Mouse (Mus musculus): ENCODE measurements at regions not wholly inside any gene's neighbourhood (a gene's known extent, or its start where the extent isn't known, plus 50 kb on each side); places are given as distances from the start of the nearest gene placed in this dataset.

DNA sequence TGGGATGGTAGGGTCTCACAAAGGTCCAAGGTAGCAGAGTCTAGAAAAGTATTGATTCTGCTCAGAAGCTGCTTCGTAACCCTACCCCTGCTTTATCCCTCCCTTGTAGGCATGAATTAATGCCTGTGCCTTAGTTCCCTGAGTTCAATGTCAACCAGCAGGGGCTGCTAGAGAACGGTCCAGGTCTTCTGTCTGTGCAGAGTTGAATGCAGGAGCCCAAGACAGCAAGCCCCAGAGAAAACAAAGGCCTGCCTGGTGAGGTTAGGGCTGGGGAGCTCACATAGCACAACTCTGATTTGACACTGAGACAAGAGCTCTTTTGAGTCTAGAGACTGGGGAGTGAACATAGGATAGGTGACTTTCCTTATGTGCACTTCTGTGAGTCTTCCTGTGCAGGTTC is 56.6 kb downstream of the Olig3 start:
- DNase-seq (ENCODE audit: low read depth, low spot score): peak; percentile 35

DNA sequence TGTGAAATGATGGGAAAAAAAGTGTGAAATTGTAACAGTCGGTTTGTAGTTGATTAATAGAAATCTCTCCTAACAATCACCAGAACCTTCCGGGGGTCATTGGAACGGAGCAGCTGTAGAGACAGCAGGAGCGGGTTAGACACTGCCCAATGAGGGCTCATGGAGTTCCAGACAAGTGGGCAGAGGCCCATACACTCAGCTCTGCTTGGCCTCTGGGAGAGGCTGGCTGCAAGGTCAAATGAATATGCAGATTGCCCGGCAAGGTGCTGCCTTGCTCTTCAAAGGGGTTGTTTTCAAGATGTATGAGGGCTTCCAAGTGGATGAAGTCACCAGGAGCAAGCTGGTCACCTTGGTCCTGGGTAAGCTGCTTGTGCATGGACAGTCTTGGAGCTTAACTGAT is 57.6 kb downstream of the Olig3 start:
- DNase-seq (ENCODE audit: low read depth, low spot score): peak; percentile 39

GRCm38 (mm10) chr10:19414834-19415233 is 58.5 kb downstream of the Olig3 start:
- DNase-seq (ENCODE audit: low read depth, low spot score): no peak

DNA sequence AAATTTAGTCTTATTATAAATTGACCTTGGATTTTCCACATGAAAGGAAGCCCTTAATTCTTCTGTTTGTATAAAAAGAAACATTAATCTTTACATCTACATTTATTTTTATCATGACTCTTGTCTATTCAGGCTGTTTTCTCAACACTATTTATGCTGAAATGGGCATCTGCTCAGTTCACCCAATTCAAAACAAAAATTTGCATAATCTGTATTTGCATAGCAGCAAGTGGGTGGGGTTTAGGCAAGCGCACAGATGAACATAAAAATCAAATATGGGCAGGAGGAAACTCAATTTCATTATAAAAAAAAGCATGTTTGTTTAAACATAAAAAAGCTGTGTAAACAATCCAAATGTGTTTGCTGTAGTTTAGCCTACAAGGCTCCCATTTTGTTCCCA is 67.7 kb downstream of the Olig3 start:
- no peak for DNase-seq (ENCODE audit: low read depth, low spot score)

DNA sequence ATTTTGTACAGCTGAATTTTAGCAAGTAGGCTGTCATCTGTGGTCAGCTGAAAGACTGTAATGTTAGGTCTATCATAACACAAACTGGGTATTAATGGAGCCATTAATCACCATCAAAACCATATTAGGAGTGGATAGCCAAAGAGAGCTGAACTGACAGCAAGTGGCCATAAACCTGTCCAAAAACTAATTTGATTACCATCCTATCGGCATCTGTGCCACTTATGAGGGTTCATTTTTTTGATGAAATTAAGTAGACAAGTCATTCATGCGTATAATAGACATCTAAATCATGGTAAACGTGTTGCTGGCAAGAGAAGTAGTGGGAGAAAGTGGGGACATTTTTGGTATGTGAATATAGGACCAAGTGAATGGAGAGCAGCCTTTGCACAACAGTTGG is 68.6 kb downstream of the Olig3 start:
- no peak for DNase-seq (ENCODE audit: low read depth, low spot score)

DNA sequence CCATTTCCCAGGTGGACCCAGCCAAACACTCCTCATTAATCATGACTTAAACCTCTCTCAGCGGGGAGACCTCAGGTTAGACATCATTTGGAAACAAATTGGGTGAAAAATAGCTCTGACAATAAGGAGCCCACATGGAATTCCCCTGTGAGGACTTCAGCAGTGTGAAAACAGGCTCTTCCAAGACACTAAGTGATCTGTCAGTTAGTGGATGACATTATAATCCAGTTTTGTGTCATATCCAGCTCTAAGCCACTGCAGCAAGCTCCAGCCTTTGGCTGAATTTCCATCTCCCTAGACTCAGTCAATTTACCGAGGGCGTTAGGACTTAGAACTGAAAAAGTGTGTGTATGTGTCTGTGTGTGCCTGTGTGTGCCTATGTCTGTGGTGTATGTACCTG is 70.5 kb downstream of the Olig3 start:
- no peak for DNase-seq (ENCODE audit: low read depth, low spot score)

DNA sequence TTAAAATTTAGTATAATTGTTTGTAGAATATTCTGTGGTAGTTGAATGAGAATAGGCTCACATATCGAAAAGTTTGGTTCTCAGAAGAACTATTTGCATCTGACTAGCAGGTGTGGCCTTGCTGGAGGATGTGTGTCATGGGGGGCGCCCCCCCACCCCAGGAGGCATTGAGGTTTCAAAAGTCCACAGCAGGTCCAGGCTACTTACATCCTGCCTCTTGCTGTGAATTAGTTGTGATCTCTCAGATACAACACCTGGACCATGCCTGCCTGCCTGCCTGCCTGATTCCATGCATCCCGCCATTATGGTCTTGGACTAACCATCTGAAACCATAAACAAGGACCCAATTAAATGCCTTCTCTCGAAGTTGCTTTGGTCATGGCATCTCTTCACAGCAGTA is 76.2 kb downstream of the Olig3 start:
- DNase-seq (ENCODE audit: low read depth, low spot score): no peak

DNA sequence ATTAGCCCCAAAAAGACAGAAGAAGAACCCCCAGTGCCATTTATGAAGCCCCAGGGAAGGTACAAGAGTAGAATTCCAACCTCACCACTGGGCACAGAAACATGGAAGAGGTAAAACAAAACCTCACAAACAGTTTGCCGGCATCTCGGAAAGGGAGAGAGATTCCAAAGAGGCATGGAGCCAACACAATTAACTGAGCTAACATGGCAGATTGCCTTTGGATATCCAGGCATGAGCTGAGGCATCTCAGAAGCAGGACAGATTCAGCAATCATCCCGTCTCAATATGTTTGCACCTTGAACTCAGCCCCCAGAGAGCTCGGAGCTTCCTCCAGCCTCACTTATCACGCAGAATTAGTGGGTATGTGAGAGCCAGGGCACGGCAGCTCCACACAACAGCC is 78.3 kb downstream of the Olig3 start:
- no peak for DNase-seq (ENCODE audit: low read depth, low spot score)

- peak; percentile 58 for DNase-seq (ENCODE audit: low read depth, low spot score)
Measured at GRCm38 (mm10) chr10:19441807-19442206, 85.5 kb downstream of the Olig3 start.

DNA sequence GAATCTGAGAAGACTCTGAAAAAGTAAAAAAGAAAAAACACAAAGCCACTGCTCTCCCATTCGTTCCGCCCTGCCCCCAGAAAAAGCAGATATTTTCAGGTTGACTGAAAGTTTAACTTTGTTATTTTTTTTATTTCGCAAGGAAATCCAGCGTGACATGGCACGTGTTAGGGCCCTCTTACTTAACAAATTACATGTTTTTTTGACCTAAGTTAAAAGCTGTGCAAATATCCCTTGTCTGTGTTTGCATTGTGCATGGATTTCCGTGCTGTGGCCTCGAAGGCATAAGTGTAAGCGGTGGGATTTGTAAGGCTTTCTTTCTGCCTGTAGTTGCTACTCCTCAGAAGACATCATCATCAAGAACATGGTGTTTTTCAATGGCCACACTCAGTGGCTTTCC is 87.2 kb downstream of the Olig3 start:
- no peak for DNase-seq (ENCODE audit: low read depth, low spot score)

DNA sequence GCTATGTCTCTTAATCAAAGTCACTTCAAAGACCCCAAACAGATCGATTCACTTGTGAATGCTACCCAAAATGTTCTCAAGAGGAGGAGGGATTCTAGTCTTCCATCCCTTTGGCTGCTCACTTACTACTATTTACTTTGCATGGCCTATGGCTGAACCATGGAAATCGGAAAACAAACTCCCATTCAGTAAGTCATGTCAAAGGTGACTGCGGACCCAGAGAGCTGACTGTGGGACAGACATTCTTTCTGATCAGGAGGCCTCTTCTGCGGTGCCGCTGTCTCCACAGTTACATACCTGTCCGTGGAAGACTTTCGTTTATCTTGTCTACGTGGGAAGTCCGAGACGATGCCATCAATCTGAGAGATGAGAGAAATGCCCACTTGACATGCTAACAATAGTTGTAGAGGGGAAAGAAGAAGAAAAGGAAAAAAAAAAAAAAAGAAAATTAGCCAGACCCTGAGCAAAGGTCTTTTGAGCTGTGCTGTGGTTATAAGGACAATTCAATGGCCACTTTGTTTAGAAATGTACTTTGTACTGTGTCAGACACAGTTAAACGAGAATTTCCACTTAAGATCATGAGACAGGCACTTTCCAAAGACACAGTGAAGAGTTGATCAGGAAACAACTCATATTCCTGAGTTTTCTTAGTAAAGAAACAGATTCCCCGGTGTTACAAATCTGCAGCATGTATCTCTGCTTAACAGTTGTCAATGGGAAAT is 92.7 kb downstream of the Olig3 start:
- DNase-seq (ENCODE audit: low read depth, low spot score): no peak

- DNase-seq (ENCODE audit: low read depth, low spot score): no peak
Measured at GRCm38 (mm10) chr10:19459053-19459452, 102.7 kb downstream of the Olig3 start.

DNA sequence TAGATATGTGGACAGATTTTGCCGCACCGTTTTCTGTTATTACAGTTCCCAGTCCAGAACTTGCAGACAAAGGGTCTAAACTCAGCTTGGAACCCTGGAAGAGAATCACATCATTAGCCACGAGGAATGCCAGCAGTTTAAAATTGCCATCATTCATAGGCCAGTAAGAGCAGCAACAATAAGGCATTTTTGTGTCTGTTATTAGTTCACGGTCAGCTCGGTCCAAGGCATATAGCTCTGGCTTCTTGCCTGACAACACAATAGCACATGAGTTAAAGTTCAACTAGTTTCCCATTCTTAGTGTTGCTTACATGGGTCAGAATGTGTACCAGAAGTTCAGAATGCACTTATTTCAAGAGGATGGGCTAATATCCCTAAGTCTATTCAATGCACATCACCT is 103.4 kb downstream of the Olig3 start:
- no peak for DNase-seq (ENCODE audit: low read depth, low spot score)

DNA sequence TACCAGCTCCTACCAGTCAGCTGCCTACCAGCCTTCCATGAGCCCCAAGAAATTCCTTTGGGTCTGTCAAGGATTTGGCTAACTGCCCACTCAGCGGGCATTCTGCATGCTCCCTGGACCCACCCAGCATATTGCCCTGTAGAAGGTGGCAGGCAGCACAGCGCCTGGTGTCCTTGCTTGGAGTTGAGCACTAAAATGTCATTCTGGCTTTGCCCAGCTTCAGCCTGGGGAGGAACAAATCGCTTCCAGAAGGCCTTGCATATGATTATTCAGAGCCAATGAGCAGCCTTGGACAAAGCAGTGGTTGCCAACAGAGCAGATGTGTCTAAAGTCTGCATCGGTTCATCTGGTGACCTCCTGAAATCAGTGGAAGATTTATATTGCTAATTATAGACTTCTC is 103.8 kb downstream of the Olig3 start:
- no peak for DNase-seq (ENCODE audit: low read depth, low spot score)

DNA sequence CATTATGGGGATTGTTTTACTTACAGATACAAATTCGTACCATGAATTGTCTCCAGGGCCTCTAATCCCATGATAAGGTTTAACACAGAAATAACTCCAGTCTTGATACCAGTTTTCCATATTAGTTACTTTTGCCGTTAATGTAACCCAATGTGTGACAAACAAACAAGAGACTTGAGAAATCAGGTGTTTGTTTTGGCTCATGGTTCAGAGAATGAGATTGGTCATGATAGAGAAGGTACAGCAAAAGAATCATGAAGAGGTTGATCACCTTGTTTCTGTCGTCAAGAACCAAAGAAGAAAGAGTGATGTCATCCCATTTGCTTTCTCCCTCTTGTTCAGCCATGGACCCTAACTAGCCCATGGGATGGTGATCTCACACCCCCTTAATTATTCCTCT is 107.5 kb downstream of the Olig3 start:
- DNase-seq (ENCODE audit: low read depth, low spot score): no peak

DNA sequence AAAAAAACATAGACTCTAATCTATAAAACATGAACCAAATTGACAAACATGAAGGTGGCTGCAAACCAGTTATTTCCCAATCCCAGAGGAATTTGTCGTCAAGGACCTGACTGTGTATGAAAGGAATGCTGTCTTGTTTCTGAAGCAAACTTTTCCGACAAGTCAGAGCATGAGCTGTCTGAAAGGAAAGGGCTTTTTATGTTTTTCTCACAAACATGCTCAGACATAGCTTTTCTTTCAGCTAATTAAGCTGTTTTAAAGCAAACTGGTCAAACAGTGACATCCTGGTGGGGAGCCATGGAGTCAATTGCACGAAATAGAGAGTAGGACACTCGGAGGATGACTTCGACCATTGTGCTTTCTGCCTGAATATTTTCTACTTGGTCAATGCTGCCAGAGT is 108.2 kb downstream of the Olig3 start:
- DNase-seq (ENCODE audit: low read depth, low spot score): no peak

DNA sequence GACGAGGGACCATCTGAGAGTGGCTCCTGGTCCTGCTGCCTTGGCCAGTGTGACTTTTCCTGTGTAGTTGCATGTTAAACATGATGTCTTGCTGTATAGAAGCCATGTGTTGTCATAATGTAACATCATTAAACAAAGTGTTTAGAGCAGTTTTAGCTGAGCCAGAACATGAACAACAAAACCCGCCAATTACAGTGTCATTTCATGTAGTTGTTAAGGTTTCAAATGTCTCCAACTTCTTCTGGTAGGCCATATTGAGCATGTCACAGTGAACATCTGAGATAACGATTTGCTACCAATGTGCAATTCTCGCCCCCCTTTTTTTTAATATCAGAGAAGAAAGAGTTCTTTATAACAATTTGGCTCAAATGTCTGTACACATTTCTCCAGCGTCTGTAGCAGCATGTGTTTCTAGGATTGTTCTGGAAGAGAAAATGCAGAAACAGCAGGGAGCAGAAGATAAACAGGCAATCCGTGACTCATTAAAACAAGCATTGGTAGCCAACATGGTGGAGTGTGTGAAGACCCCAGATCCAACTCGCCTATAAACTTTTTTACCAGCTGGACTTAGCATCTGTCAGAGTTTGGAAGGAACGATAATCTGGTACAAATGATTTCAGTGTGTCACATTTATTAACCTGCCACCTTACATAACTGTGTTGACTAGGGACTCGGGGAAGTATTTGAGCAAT is 115.2 kb downstream of the Olig3 start:
- no peak for DNase-seq (ENCODE audit: low read depth, low spot score)

GRCm38 (mm10) chr10:19472066-19472465 is 115.7 kb downstream of the Olig3 start:
- no peak for DNase-seq (ENCODE audit: low read depth, low spot score)

DNA sequence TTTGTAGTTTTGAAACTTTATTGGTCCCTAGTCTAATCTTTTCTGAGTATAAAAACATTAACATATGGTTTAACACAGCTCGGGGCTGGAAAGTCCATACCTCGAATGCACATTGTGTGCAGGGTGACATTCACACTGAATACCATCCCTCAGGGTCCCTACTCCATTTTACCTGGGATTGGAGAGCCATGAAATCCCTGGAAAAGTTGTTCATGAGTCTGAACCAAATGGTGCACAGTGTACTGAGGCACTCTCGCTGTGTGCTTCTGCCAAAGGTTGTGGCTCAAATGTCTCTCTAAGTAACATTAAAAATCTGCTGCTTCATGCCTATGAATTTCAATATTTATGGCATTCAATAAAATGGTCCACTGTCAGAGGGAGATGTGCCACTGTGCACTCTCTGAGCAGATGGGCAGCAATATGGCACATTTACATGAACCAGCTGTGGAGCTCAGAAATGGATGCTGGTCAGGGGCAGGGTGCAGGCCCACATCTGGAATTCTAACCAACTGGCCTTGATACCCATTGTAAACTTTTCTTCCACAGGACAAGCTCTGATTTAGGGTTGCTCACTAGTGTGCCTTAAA is 116.7 kb downstream of the Olig3 start:
- DNase-seq (ENCODE audit: low read depth, low spot score): no peak

- peak; percentile 66 for DNase-seq (ENCODE audit: low read depth, low spot score)
Measured at GRCm38 (mm10) chr10:19485537-19486135, 106.1 kb upstream of the Ifngr1 start.

DNA sequence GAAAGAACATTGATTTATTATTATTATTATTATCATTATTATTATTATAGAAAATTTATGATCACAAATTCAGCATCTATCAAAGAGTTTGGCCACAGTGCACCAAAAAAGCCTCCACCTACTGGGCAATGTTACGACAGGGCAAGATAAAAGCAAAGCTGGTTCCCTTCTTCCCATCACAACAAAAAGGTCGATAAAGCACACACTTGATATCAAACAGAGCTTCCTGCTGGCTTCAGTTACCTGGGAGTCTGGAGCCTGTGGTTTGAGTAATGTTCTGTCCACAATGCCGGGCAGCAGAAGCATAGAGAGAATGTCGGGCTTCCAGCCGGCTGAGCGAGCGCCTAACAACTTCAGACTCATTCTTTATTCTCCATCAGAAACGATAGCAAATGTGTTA is 101.2 kb upstream of the Ifngr1 start:
- DNase-seq (ENCODE audit: low read depth, low spot score): no peak

DNA sequence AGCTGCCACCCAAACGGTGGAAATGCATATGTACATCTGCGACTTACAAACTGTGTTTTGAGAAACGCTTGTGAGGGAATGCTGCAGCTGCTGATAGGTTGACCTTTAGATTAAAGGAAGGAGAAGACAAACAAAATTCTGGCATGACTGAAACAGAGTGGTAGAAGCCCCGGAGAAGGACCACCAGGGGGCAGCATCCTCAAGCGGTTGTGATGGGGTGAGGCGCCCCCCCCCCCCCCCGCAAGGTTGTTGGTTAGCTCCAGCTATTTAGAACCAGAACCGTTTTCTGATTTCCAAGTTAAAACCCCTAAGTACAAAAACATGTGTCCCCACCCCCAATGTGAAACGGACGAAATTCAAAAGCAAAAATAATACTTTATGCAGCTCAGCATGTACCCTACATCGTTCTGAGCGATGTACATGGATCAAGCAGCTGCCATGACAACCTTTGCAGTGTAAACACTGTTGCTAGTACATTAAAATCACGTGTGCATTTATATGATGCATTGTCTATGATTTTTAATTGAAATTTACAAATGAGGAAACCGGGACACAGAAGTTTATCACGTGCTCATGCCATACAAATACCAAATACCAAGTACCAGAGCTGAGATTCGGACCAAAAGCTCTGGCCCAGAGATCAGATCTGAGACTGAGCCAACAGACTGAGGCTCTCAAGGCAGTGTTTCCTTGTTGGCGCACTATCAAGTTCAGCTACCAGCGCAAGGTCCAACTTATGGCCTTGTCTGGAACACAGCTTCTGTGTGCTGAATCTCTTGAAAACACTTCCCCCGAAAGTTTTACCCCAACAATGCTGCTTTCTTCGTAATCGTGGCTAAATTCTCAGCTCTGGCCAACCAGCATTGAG is 100.0 kb upstream of the Ifngr1 start:
- DNase-seq (ENCODE audit: low read depth, low spot score): no peak
